Mouse (Mus musculus): Measurements from ENCODE around the gene Nmt1. TPM values are rescaled to one million over a fixed set of nuclear protein-coding genes. Genes with fewer than 3 reads are reported as not detected.

The Nmt1 gene
- total and polyA plus RNA-seq, 3 experiments: 9.2 to 83.8 (median 51.2) TPM

- peaks cover 73% of the 10 kb centered on the region for H3K36me3 ChIP-seq (replicated peaks)
- DNase-seq (ENCODE audit: low spot score) (no peak), ATAC-seq (ENCODE audit: extremely low read depth, insufficient number of reproducible peaks, low FRiP score, poor library complexity, severe bottlenecking) (no peak)
- H3K9me3 ChIP-seq (replicated peaks): no peaks in the 10 kb centered on the region
- H3K27me3 ChIP-seq (ENCODE audit: insufficient read depth, low read length): no peaks in the 10 kb centered on the region
- peaks cover 47% of the 10 kb centered on the region for H3K4me1 ChIP-seq (ENCODE audit: insufficient read depth, low read depth, low read length)
- no peak overlapping the region for H3K4me3 ChIP-seq (ENCODE audit: low read depth, low read length)
- TF ChIP-seq TAL1 (conservative IDR thresholded peaks at IDR 0.05; ENCODE audit: low read depth, low read length) (no peak), POLR2AphosphoS5 (IDR thresholded peaks at IDR 0.05; ENCODE audit: insufficient replicate concordance, low read depth, low read length) (no peak), CTCF (IDR thresholded peaks at IDR 0.05; ENCODE audit: low read depth, low read length) (no peak), GATA2 (IDR thresholded peaks at IDR 0.05; ENCODE audit: borderline replicate concordance, low read depth, low read length) (no peak), GATA1 (IDR thresholded peaks at IDR 0.05; ENCODE audit: borderline replicate concordance, low read length) (no peak)
Measured at GRCm38 (mm10) chr11:103033030-103033429, 5.0 kb downstream of the Nmt1 start.

GRCm38 (mm10) chr11:103035007-103035406 lies 7.0 kb downstream of the Nmt1 start:
- no peak for ATAC-seq (ENCODE audit: extremely low read depth, insufficient number of reproducible peaks, low FRiP score, poor library complexity, severe bottlenecking)
- Histone ChIP-seq H3K36me3 (replicated peaks) (peaks cover 92% of the 10 kb centered on the region), H3K4me1 (ENCODE audit: insufficient read depth, low read depth, low read length) (peaks cover 58% of the 10 kb centered on the region), H3K9me3 (replicated peaks) (no peaks in the 10 kb centered on the region), H3K4me3 (ENCODE audit: low read depth, low read length) (no peak overlapping the region), H3K27me3 (ENCODE audit: insufficient read depth, low read length) (no peaks in the 10 kb centered on the region)
- no peak for DNase-seq (ENCODE audit: low spot score)
- TF ChIP-seq POLR2AphosphoS5 (IDR thresholded peaks at IDR 0.05; ENCODE audit: insufficient replicate concordance, low read depth, low read length) (no peak), CTCF (IDR thresholded peaks at IDR 0.05; ENCODE audit: low read depth, low read length) (no peak), TAL1 (conservative IDR thresholded peaks at IDR 0.05; ENCODE audit: low read depth, low read length) (no peak), GATA2 (IDR thresholded peaks at IDR 0.05; ENCODE audit: borderline replicate concordance, low read depth, low read length) (no peak), GATA1 (IDR thresholded peaks at IDR 0.05; ENCODE audit: borderline replicate concordance, low read length) (no peak)

GRCm38 (mm10) chr11:103036881-103037465 lies 9.0 kb downstream of the Nmt1 start:
- Histone ChIP-seq H3K4me3 (ENCODE audit: low read depth, low read length) (no peak overlapping the region), H3K36me3 (replicated peaks) (peaks cover 87% of the 10 kb centered on the region), H3K4me1 (ENCODE audit: insufficient read depth, low read depth, low read length) (peaks cover 61% of the 10 kb centered on the region), H3K9me3 (replicated peaks) (no peaks in the 10 kb centered on the region), H3K27me3 (ENCODE audit: insufficient read depth, low read length) (no peaks in the 10 kb centered on the region)
- ATAC-seq (ENCODE audit: extremely low read depth, insufficient number of reproducible peaks, low FRiP score, poor library complexity, severe bottlenecking): no peak
- no peak for DNase-seq (ENCODE audit: low spot score)
- TF ChIP-seq GATA2 (IDR thresholded peaks at IDR 0.05; ENCODE audit: borderline replicate concordance, low read depth, low read length): no peak
- TF ChIP-seq GATA1 (IDR thresholded peaks at IDR 0.05; ENCODE audit: borderline replicate concordance, low read length): no peak

GRCm38 (mm10) chr11:103038037-103038436 lies 10.0 kb downstream of the Nmt1 start:
- H3K27me3 ChIP-seq (ENCODE audit: insufficient read depth, low read length): no peaks in the 10 kb centered on the region
- H3K36me3 ChIP-seq (replicated peaks): peaks cover 87% of the 10 kb centered on the region
- H3K4me3 ChIP-seq (ENCODE audit: low read depth, low read length): no peak overlapping the region
- H3K9me3 ChIP-seq (replicated peaks): no peaks in the 10 kb centered on the region
- peaks cover 54% of the 10 kb centered on the region for H3K4me1 ChIP-seq (ENCODE audit: insufficient read depth, low read depth, low read length)
- DNase-seq (ENCODE audit: low spot score) (no peak), ATAC-seq (ENCODE audit: extremely low read depth, insufficient number of reproducible peaks, low FRiP score, poor library complexity, severe bottlenecking) (no peak)
- TF ChIP-seq TAL1 (conservative IDR thresholded peaks at IDR 0.05; ENCODE audit: low read depth, low read length) (no peak), GATA2 (IDR thresholded peaks at IDR 0.05; ENCODE audit: borderline replicate concordance, low read depth, low read length) (no peak), GATA1 (IDR thresholded peaks at IDR 0.05; ENCODE audit: borderline replicate concordance, low read length) (no peak), CTCF (IDR thresholded peaks at IDR 0.05; ENCODE audit: low read depth, low read length) (no peak), POLR2AphosphoS5 (IDR thresholded peaks at IDR 0.05; ENCODE audit: insufficient replicate concordance, low read depth, low read length) (no peak)

GRCm38 (mm10) chr11:103042828-103043227 lies 14.8 kb downstream of the Nmt1 start:
- H3K4me3 ChIP-seq (ENCODE audit: low read depth, low read length): no peak overlapping the region
- H3K36me3 ChIP-seq (replicated peaks): peaks cover 90% of the 10 kb centered on the region
- H3K9me3 ChIP-seq (replicated peaks): no peaks in the 10 kb centered on the region
- TF ChIP-seq POLR2AphosphoS5 (IDR thresholded peaks at IDR 0.05; ENCODE audit: insufficient replicate concordance, low read depth, low read length) (no peak), GATA2 (IDR thresholded peaks at IDR 0.05; ENCODE audit: borderline replicate concordance, low read depth, low read length) (no peak), TAL1 (conservative IDR thresholded peaks at IDR 0.05; ENCODE audit: low read depth, low read length) (no peak), GATA1 (IDR thresholded peaks at IDR 0.05; ENCODE audit: borderline replicate concordance, low read length) (no peak), CTCF (IDR thresholded peaks at IDR 0.05; ENCODE audit: low read depth, low read length) (no peak)
- no peaks in the 10 kb centered on the region for H3K27me3 ChIP-seq (ENCODE audit: insufficient read depth, low read length)
- DNase-seq (ENCODE audit: low spot score): no peak
- H3K4me1 ChIP-seq (ENCODE audit: insufficient read depth, low read depth, low read length): peaks cover 33% of the 10 kb centered on the region
- no peak for ATAC-seq (ENCODE audit: extremely low read depth, insufficient number of reproducible peaks, low FRiP score, poor library complexity, severe bottlenecking)

- Histone ChIP-seq H3K9me3 (replicated peaks) (no peaks in the 10 kb centered on the region), H3K4me3 (ENCODE audit: low read depth, low read length) (no peak overlapping the region), H3K27me3 (ENCODE audit: insufficient read depth, low read length) (no peaks in the 10 kb centered on the region), H3K36me3 (replicated peaks) (peaks cover 79% of the 10 kb centered on the region), H3K4me1 (ENCODE audit: insufficient read depth, low read depth, low read length) (peaks cover 24% of the 10 kb centered on the region)
- DNase-seq (ENCODE audit: low spot score) (no peak), ATAC-seq (ENCODE audit: extremely low read depth, insufficient number of reproducible peaks, low FRiP score, poor library complexity, severe bottlenecking) (no peak)
- TF ChIP-seq CTCF (IDR thresholded peaks at IDR 0.05; ENCODE audit: low read depth, low read length) (no peak), GATA1 (IDR thresholded peaks at IDR 0.05; ENCODE audit: borderline replicate concordance, low read length) (no peak), GATA2 (IDR thresholded peaks at IDR 0.05; ENCODE audit: borderline replicate concordance, low read depth, low read length) (no peak), POLR2AphosphoS5 (IDR thresholded peaks at IDR 0.05; ENCODE audit: insufficient replicate concordance, low read depth, low read length) (no peak), TAL1 (conservative IDR thresholded peaks at IDR 0.05; ENCODE audit: low read depth, low read length) (no peak)
Measured at GRCm38 (mm10) chr11:103043982-103044381, 16.0 kb downstream of the Nmt1 start.

Measured in G1E (cell line).